Mouse (Mus musculus) C2C12 (cell line): ENCODE measurements around the gene Adam10. TPM values are rescaled to one million over a fixed set of nuclear protein-coding genes. Genes with fewer than 3 reads are reported as not detected.

ENCODE experiments used
- H3K27me3 ChIP-seq: one replicate; pipeline ENCODE4 v1.6.1; 2011; ENCODE audit not compliant: control insufficient read depth, insufficient read depth, insufficient read length
- H3K36me3 ChIP-seq: one replicate; pipeline ENCODE4 v1.6.1; 2011; ENCODE audit not compliant: control insufficient read depth, insufficient read depth
- H3K4me3 ChIP-seq: one replicate; pipeline ENCODE4 v1.5.1; 2011; ENCODE audit warnings: mild to moderate bottlenecking, control low read depth; ENCODE audit not compliant: poor library complexity, insufficient read depth, severe bottlenecking
- H3K79me2 ChIP-seq: one replicate; pipeline ENCODE4 v1.6.1; 2011; ENCODE audit not compliant: control insufficient read depth, insufficient read depth
- H3K79me3 ChIP-seq: one replicate; pipeline ENCODE4 v1.6.1; 2011; ENCODE audit warnings: low read depth, control low read depth
- H3ac ChIP-seq: one replicate; pipeline ENCODE3; 2011; ENCODE audit warnings: low read depth; ENCODE audit not compliant: control insufficient read depth, insufficient read length
- CEBPB ChIP-seq: IDR thresholded peaks from one replicate; pipeline ENCODE4 v1.6.1; 2011; ENCODE audit warnings: low read depth, mild to moderate bottlenecking, control low read depth, moderate library complexity
- CTCF ChIP-seq: IDR thresholded peaks from one replicate; pipeline ENCODE4 v1.5.1; 2011; ENCODE audit not compliant: control insufficient read depth, insufficient read depth, insufficient read length
- FOSL1 ChIP-seq: IDR thresholded peaks from one replicate; pipeline ENCODE4 v1.8.0; 2011; ENCODE audit warnings: mild to moderate bottlenecking, low read length; ENCODE audit not compliant: poor library complexity, insufficient read depth, severe bottlenecking
- MAX ChIP-seq: IDR thresholded peaks from one replicate; pipeline ENCODE4 v1.6.1; 2011; ENCODE audit warnings: mild to moderate bottlenecking, control low read depth
- MYOD1 ChIP-seq: IDR thresholded peaks from one replicate; pipeline ENCODE4 v1.6.1; 2011; ENCODE audit warnings: low read depth; ENCODE audit not compliant: control insufficient read depth, insufficient read length
- MYOG ChIP-seq: IDR thresholded peaks from one replicate; pipeline ENCODE4 v1.6.1; 2011; ENCODE audit not compliant: control insufficient read depth, insufficient read length; ENCODE audit errors: extremely low read depth
- USF1 ChIP-seq: IDR thresholded peaks from one replicate; pipeline ENCODE4 v1.6.1; 2011; ENCODE audit warnings: low read depth, mild to moderate bottlenecking, control low read depth, moderate library complexity
- polyA plus RNA-seq: library from polyadenylated mRNA; unstranded; fragments of >200 nt; fragmentation: generic; extraction: Trizol; gene quantifications from one replicate; pipeline ENCODE4 v1.2.1, GENCODE M21; 2012; ENCODE audit warnings: missing spikeins

The Adam10 gene
- polyA plus RNA-seq, 1 experiment = 20.6 TPM

DNA sequence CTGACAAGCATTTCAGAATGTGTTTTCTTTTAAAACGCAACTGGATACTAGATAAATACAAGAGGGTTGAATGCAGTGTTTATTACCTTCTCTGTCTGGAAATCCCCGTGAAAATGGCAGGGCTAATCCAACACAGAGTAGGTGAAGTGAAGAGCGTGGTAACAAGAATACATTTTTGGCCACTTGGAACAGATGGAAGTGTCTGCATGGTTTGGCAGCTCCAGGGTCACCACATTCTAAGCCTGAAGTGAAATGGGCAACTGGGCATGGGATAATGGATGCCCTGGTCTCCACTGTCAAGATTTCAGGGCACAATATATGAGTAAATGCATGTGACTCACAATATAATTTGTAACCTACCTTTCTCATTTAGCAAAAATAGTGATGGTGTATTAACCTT, 103.4 kb downstream of the Adam10 start:
- H3K36me3 ChIP-seq = peaks cover 16% of the 10 kb centered on the region
- H3ac ChIP-seq = no peak overlapping the region
- H3K79me3 ChIP-seq = no peaks in the 10 kb centered on the region
- H3K4me3 ChIP-seq = no peak overlapping the region
- no peak for TF ChIP-seq FOSL1
- no peak for TF ChIP-seq CEBPB
- no peak for TF ChIP-seq MAX
- no peak for TF ChIP-seq USF1
- TF ChIP-seq CTCF = no peak
- no peak for TF ChIP-seq MYOG
- TF ChIP-seq MYOD1 = no peak
- no peaks in the 10 kb centered on the region for H3K79me2 ChIP-seq
- no peaks in the 10 kb centered on the region for H3K27me3 ChIP-seq

DNA sequence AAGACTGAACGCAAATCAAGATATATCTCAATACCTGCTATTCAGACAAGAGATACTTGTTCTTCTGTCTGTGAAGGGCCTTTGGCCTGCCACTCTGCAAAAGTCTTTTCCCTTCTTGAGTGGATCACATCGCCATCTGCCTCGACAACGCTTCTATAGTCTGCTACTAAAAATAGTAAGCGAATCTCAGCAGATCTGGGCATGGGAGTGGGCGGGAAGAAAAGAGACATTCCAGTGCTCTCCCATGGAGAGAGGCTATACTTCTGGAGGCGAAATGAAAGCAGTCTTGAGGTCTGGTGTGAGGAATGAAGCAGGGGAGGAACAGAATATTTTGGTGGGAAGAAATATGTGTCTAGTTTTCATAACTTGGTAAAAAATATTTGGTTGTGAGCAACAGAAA, 109.9 kb downstream of the Adam10 start:
- H3K4me3 ChIP-seq = no peak overlapping the region
- H3K79me3 ChIP-seq = no peaks in the 10 kb centered on the region
- H3ac ChIP-seq = no peak overlapping the region
- no peak for TF ChIP-seq MAX
- no peak for TF ChIP-seq MYOG
- no peak for TF ChIP-seq MYOD1
- TF ChIP-seq CTCF = no peak
- TF ChIP-seq FOSL1 = no peak
- no peak for TF ChIP-seq CEBPB
- TF ChIP-seq USF1 = no peak
- no peaks in the 10 kb centered on the region for H3K27me3 ChIP-seq
- H3K36me3 ChIP-seq = no peaks in the 10 kb centered on the region
- H3K79me2 ChIP-seq = no peaks in the 10 kb centered on the region

DNA sequence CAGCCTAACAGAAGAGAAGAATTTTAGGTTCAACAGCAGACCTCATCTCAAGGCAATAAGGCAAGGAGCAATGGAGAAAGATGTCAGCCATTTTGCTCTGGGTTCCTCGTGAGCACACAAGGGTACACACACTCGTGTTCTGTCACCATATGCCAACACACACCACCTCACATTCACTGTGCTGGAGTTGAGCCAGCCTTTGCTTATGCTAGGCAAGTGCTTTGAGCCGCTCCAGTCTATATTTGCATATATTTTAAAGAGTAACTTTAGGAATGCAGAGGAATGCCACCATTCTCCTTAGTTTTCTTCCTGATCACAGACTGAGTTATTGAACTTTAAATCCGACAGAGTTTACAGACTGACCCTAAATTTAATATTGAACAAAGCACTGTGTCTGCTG, 111.8 kb downstream of the Adam10 start:
- H3K79me2 ChIP-seq = no peaks in the 10 kb centered on the region
- no peaks in the 10 kb centered on the region for H3K27me3 ChIP-seq
- no peak overlapping the region for H3ac ChIP-seq
- no peak overlapping the region for H3K4me3 ChIP-seq
- TF ChIP-seq CTCF (no peak), FOSL1 (no peak), MYOG (no peak), MAX (no peak), CEBPB (no peak), USF1 (no peak), MYOD1 (no peak)
- H3K79me3 ChIP-seq = no peaks in the 10 kb centered on the region
- no peaks in the 10 kb centered on the region for H3K36me3 ChIP-seq

DNA sequence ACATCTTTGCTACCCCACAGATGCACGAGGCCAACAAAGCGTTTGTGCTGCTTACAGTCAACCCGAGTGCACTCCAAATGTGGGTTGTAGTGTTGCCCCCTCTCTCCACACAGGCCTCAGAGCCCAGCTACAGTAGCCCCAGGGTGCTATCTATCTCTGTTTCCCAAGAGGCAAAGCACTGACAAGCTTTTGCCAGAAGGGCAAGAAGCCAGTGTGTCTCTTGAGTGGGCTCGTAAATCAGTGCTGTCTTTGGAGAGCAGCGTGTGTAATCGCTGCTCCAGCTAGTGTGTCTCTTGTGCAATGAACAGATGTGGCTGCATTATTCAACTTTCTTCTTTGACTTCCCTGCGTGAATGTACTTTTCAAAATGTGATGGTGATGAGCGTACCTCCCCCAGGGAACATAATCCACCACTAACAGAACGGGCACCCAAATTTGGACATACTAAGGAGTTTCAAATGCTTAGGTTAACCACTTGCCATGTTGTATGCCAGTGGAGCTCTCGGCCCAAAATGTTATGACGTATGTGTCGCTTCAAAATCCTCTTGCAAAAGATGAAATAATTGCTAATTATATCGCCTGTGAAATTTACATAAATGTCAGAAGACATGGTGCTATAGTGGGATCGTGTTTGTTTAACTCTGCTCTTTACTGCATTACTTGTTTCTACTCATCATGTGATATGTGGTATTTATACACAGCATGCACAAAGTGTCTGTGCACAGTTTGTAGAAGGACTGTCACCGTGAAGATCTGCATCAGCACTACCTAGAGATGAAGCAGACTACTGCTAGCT, 116.0 kb downstream of the Adam10 start:
- no peaks in the 10 kb centered on the region for H3K79me3 ChIP-seq
- TF ChIP-seq FOSL1 (no peak), CEBPB (peak; percentile 47), MYOD1 (no peak)
- no peaks in the 10 kb centered on the region for H3K36me3 ChIP-seq
- no peaks in the 10 kb centered on the region for H3K27me3 ChIP-seq
- no peaks in the 10 kb centered on the region for H3K79me2 ChIP-seq
- no peak overlapping the region for H3ac ChIP-seq
- no peak overlapping the region for H3K4me3 ChIP-seq

DNA sequence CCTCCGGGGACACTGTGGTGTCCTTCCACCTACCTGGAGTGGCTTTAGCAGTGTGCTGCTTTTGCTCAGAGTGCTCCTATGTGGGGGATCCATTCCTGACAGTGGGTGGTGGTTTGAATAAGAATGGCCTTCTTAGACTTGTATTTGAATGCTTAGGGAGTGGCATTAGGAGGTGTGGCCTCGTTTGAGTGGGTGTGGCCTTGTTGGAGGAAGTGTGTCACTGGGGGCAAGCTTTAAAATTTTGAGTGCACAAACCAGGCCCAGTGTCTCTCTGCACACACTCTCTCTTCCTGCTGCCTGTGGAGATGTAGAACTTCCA, 116.6 kb downstream of the Adam10 start:
- TF ChIP-seq CTCF = no peak
- no peak for TF ChIP-seq CEBPB
- TF ChIP-seq MAX = no peak
- no peaks in the 10 kb centered on the region for H3K36me3 ChIP-seq
- H3K79me2 ChIP-seq = no peaks in the 10 kb centered on the region
- H3ac ChIP-seq = no peak overlapping the region
- H3K4me3 ChIP-seq = no peak overlapping the region
- H3K79me3 ChIP-seq = no peaks in the 10 kb centered on the region
- no peaks in the 10 kb centered on the region for H3K27me3 ChIP-seq

DNA sequence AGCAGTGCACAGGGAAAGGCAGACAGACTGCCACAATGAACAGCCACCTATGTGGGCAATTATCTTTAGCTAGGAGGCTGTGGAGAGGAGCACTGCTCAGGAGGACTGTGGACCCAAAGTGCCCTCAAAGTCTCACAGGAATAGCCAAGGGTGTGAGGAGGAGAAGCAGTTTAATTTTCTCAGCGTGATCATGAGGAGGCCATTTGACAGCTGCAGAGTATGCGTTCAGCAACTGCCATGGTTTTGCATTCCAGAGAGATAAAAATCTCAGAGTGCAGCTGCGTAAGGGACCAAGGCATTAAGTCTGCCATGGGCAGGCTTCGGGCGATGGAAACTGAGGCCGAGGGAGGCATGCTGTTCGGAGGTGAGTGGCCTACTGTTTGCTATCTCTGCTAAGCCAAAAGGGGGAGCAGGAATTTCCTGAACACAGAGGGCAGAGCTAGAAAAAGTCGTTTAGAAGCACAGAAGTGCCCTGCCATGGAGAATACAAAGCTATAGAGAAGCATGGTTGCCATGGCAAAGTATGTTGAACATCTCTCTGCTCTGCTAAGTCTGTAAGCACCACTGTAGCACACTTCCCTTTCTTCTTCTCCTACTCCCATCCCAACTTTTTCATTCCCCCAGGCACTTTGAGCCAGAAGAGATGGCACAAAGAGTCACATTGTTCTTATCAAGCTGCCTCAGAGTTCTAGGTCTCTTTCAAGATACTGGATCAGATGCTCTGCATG, 122.0 kb downstream of the Adam10 start:
- Histone ChIP-seq H3K27me3 (no peaks in the 10 kb centered on the region), H3ac (no peak overlapping the region), H3K4me3 (no peak overlapping the region), H3K36me3 (no peaks in the 10 kb centered on the region), H3K79me2 (no peaks in the 10 kb centered on the region), H3K79me3 (no peaks in the 10 kb centered on the region)
- TF ChIP-seq FOSL1 = no peak
- no peak for TF ChIP-seq CTCF
